Mouse (Mus musculus) lung, embryonic 16.5 days (tissue): ENCODE results near the gene Cmas. TPM values are rescaled to one million over a fixed set of nuclear protein-coding genes. Genes with fewer than 3 reads are reported as not detected.

Experiments used
- ATAC-seq: fragments of 200-750 bp; cut with Nextera tagmentation; 2 replicates; pipeline ENCODE4 v1.8.0; 2017; ENCODE audit warnings: low read depth, mild to moderate bottlenecking, moderate library complexity
- H3K27ac ChIP-seq: fragments of 300-500 bp; sonication (generic); 2 replicates; pipeline ENCODE4 v1.5.1; 2014; ENCODE audit warnings: mild to moderate bottlenecking, control low read depth, low read length
- H3K27me3 ChIP-seq: fragments of 300-500 bp; sonication (generic); 2 replicates; pipeline ENCODE4 v1.6.1; 2014; ENCODE audit warnings: low read depth, low read length, mixed read lengths; ENCODE audit not compliant: control insufficient read depth, insufficient read depth
- H3K36me3 ChIP-seq: fragments of 300-500 bp; sonication (generic); 2 replicates; pipeline ENCODE4 v1.6.1; 2014; ENCODE audit warnings: low read length; ENCODE audit not compliant: control insufficient read depth, insufficient read depth
- H3K4me1 ChIP-seq: fragments of 300-500 bp; sonication (generic); replicated peaks from 2 replicates; pipeline ENCODE4 v1.6.1; 2014; ENCODE audit warnings: low read length, mixed read lengths; ENCODE audit not compliant: control insufficient read depth, insufficient read depth
- H3K4me2 ChIP-seq: fragments of 300-500 bp; sonication (generic); 2 replicates; pipeline ENCODE4 v1.6.1; 2014; ENCODE audit warnings: low read depth, low read length, control low read depth
- H3K4me3 ChIP-seq: fragments of 300-500 bp; sonication (generic); 2 replicates; pipeline ENCODE4 v1.5.1; 2014; ENCODE audit warnings: mild to moderate bottlenecking, low read length, control low read depth
- H3K9ac ChIP-seq: fragments of 300-500 bp; sonication (generic); 2 replicates; pipeline ENCODE4 v1.6.1; 2014; ENCODE audit warnings: low read length, control low read depth
- H3K9me3 ChIP-seq: fragments of 300-500 bp; sonication (generic); 2 replicates; pipeline ENCODE4 v1.6.1; 2016; ENCODE audit warnings: low read length; ENCODE audit not compliant: control insufficient read depth
- WGBS: fragments of 180-500 bp; shearing (Covaris S2); extraction: QIAGEN DNeasy Blood & Tissue Kit; methylation state at CpG from one replicate; pipeline ENCODE4 v1.1.7; 2014; 5-methylcytosine and 5-hydroxymethylcytosine counted together
- polyA plus RNA-seq: library from polyadenylated mRNA; unstranded; fragments of >200 nt; fragmentation: Nextera tagmentation; extraction: Ambion mirVana; gene quantifications from 2 replicates; pipeline ENCODE4 v1.2.1, GENCODE M21; 2015

Gene Cmas
- polyA plus RNA-seq, 1 experiment from 2014 or later: 65.1 TPM

DNA sequence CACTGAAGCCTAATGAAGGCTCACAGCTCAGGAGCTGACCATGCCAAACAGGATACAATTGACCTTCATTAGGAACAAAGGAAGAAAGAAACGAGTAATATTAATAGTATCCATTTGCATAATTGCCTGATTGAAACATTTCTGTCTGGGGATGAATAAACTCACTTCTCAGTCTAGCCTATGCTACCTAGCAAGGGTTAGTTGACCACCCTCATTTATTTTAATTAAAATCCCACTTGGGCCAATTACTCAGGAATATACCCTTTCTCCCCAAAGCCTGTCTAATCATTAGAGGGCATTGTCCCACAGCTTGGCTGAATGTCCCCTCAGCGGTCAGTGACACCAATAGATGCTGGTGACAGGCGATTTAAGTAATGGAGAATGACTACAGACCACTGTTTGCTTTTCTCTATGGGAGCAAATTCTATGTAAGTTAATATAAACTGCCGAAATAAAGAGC, 24.1 kb downstream of the Cmas start:
- no peak for ATAC-seq
- WGBS: 72% methylated on average over 4 of the region's 4 CpGs
- no peak overlapping the region for H3K4me2 ChIP-seq
- no peaks in the 10 kb centered on the region; the same call in 1 of the 2 replicates for H3K36me3 ChIP-seq
- H3K4me1 ChIP-seq: no peaks in the 10 kb centered on the region
- no peaks in the 10 kb centered on the region for H3K27me3 ChIP-seq
- no peaks in the 10 kb centered on the region for H3K9me3 ChIP-seq
- no peak overlapping the region for H3K9ac ChIP-seq
- no peak overlapping the region for H3K27ac ChIP-seq
- H3K4me3 ChIP-seq: no peak overlapping the region

DNA sequence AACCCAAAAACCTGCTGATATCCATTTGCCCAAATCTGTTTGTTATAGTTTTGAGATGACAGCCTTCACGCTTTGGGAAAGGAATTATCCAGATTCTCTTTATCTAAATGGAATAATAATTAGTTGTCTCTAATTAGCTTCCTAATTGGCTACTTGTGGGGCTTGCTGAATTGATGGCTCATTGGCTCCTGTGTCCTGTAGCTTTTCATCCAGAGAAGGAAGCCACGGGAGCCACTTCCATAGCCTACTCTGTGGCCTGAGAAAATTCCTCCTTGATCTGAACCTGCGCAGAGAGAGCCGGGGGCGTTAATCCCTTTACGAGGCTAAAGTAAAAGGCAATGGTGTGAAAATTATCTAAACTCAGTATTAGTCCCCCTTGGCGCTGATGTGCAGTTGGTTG, 24.8 kb downstream of the Cmas start:
- WGBS: 76% methylated on average over 7 of the region's 7 CpGs
- H3K36me3 ChIP-seq: no peaks in the 10 kb centered on the region
- H3K27ac ChIP-seq: no peak overlapping the region
- no peak overlapping the region for H3K4me2 ChIP-seq
- no peaks in the 10 kb centered on the region for H3K9me3 ChIP-seq
- no peak for ATAC-seq
- H3K4me3 ChIP-seq: no peak overlapping the region
- H3K9ac ChIP-seq: no peak overlapping the region
- H3K27me3 ChIP-seq: no peaks in the 10 kb centered on the region
- no peaks in the 10 kb centered on the region for H3K4me1 ChIP-seq

DNA sequence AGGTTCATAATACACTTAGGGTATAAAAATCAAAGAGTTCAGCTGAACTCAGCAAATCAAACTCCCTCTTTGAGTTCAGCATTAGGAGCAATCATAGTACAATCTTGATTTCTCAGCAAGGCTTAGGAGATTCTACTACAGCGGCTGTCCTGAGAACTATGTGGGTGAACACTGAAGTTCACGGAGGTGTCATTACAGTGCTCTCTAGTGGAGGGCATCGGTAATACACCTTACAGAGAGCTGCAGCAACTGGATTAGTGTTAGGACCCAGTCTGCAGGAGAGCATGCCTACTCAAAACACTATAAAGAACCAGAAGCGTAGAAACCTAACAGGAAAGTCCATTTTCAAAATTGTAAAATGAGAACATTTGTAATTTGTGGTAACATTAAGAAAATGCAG, 28.9 kb downstream of the Cmas start:
- WGBS: 43% methylated on average over 4 of the region's 4 CpGs
- Histone ChIP-seq H3K9ac (no peak overlapping the region), H3K4me3 (no peak overlapping the region), H3K9me3 (no peaks in the 10 kb centered on the region), H3K27ac (no peak overlapping the region), H3K4me1 (no peaks in the 10 kb centered on the region), H3K27me3 (no peaks in the 10 kb centered on the region), H3K4me2 (no peak overlapping the region), H3K36me3 (no peaks in the 10 kb centered on the region)
- ATAC-seq: no peak

DNA sequence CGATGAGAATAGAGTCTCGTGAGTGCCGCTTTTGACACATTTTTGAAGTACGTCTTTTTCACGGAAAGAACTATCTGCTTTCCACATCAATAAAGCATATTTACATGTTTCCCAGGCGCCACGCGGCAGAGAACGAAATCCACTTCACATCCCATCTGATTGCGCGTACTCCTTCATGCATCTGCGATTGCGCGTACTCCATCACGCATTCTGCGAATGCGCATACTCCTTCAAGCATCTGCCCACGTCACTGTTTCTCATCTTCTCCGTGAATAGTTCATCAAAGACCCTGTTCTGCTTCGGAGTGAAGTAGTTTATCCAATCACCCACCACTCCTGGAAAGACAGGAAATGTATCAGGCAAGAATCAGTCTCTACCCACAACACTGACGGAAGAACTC, 29.6 kb downstream of the Cmas start:
- H3K9me3 ChIP-seq: no peaks in the 10 kb centered on the region
- no peak overlapping the region for H3K4me3 ChIP-seq
- ATAC-seq: no peak
- no peaks in the 10 kb centered on the region for H3K4me1 ChIP-seq
- H3K9ac ChIP-seq: no peak overlapping the region
- H3K4me2 ChIP-seq: no peak overlapping the region
- 81% methylated on average over 21 of the region's 21 CpGs for WGBS
- H3K27ac ChIP-seq: no peak overlapping the region
- H3K27me3 ChIP-seq: no peaks in the 10 kb centered on the region
- no peaks in the 10 kb centered on the region for H3K36me3 ChIP-seq

DNA sequence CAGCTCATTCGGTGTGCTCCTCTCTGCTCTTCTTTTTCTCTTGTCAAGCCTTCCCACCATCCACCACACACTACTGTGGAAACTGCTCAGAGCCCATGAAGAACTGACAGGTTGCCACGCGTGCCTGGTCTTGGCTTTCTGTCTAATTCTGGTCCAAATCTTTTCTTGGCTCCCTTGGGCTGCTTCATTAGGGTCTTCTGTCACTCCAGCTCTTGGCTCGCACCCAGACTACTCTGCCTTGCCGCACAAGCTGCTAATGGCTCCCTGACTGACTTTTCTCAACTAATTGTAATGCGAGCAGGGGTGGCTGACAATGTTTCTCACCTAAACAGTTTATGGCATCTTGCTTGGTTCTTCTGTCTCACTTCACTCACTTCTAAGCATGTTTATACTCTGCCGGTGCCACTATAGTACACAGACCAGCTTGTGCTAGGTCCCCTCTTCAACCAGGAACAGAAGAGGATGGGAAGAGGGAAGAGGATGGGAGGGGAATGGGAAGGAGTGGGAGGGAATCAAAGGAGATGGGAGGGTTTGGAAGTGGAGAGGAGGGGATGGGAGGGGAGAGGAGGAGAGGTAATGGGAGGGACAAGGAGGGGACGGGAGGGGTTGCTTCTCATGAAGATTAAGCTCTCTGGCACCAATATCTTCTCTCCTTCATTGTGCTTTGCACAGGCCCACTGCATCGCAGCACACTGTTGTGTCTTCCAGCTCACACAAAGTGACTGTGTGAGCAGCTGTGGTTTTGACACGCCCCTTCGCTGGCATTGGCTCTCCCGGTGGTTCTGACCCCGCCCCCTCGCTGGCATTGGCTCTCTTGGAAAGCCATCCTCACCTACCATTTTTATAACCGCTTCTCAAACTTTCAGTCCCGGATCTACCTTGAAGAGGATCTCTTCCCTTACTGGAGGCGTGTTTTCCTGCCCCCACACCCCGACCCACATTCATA, 31.8 kb downstream of the Cmas start:
- no peak overlapping the region for H3K4me3 ChIP-seq
- H3K9ac ChIP-seq: no peak overlapping the region
- no peaks in the 10 kb centered on the region for H3K27me3 ChIP-seq
- ATAC-seq: peak; percentile 43; the same call in 1 of the 2 replicates
- H3K9me3 ChIP-seq: no peaks in the 10 kb centered on the region
- H3K27ac ChIP-seq: no peak overlapping the region
- peaks cover under 1% of the 10 kb centered on the region; the same call in 1 of the 2 replicates for H3K4me1 ChIP-seq
- H3K4me2 ChIP-seq: peak overlapping the region; percentile 35
- 47% methylated on average over 18 of the region's 18 CpGs for WGBS
- H3K36me3 ChIP-seq: no peaks in the 10 kb centered on the region

DNA sequence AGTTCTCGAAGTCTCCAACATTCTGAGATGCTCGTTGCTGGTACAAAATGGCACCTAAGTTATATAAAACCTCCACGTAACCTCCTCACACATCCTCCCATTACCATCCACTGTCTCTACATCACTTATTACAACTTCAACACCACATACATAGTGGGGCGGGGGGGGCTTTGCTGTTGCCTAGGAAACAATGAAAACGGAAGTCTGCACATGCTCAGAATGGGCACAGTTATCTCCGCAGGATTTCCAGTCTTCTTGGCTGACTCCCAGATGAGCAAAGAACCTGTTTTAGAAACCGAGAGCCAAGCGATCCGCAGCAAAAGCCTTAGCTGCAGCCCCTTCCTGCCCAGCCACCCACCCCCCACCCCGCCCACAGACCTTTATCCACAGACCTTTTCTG, 33.2 kb downstream of the Cmas start:
- Histone ChIP-seq H3K4me1 (peaks cover 5% of the 10 kb centered on the region), H3K9me3 (no peaks in the 10 kb centered on the region), H3K27me3 (no peaks in the 10 kb centered on the region), H3K27ac (no peak overlapping the region), H3K36me3 (no peaks in the 10 kb centered on the region), H3K4me2 (no peak overlapping the region), H3K9ac (no peak overlapping the region), H3K4me3 (no peak overlapping the region)
- ATAC-seq: no peak
- WGBS: 91% methylated on average over 10 of the region's 10 CpGs

DNA sequence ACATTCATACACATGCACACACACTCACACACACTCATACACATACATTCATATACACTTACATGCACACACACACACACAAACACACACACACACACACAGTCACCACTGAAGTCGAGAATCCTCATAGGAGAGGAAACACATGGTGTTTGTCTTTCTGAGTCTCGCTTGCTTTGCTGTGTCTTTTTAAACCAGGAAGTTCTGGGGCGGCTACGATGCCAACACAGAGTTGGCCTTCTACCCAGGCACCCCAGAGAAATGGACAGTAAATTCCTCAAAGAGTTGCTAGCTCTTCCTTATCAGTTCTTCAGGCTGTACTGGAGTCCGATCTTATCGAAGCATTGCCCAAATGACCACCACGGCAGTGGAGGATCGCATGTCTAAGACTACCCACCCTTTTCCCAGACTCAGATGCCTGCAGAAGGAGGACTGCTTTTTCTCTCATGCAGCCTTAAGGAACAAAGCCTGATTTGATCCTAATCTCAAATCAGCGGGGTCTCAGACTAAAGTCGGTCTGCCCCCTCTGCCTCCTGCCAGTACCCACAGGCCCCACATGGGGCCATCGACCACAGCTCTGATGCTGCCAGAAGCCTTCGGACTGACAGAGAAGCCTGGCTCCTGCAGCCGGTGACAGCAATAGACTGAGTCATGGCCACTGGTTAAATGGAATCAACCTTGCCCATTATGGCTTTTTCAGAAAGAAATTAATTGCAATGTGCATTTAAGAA, 35.9 kb downstream of the Cmas start:
- H3K27ac ChIP-seq: no peak overlapping the region
- H3K4me3 ChIP-seq: no peak overlapping the region
- peaks cover 5% of the 10 kb centered on the region for H3K4me1 ChIP-seq
- ATAC-seq: no peak
- H3K4me2 ChIP-seq: no peak overlapping the region
- no peaks in the 10 kb centered on the region for H3K36me3 ChIP-seq
- 39% methylated on average over 13 of the region's 13 CpGs for WGBS
- H3K27me3 ChIP-seq: no peaks in the 10 kb centered on the region
- H3K9me3 ChIP-seq: no peaks in the 10 kb centered on the region
- H3K9ac ChIP-seq: no peak overlapping the region

DNA sequence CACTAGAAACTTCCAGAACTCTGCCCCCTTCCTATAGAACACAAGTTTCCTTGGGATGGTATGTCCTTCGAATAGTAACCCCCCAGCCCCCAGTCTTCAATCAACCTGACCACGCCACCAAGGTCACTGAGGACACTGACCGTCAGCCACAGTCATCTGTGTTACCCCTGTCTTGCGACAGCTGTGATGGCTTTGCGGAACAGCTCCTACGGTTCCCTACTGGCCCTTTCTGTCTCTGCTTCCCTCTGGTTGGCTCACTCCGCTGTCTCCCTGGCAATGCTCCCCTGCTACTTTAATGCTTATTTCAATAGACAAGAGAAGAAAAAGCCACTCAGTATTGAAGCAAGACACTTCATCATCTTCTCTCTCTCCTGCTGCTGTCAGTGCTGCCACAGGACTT, 37.0 kb downstream of the Cmas start:
- H3K4me3 ChIP-seq: no peak overlapping the region
- 34% methylated on average over 7 of the region's 7 CpGs for WGBS
- no peak overlapping the region for H3K9ac ChIP-seq
- peaks cover 5% of the 10 kb centered on the region for H3K4me1 ChIP-seq
- H3K27ac ChIP-seq: no peak overlapping the region
- H3K4me2 ChIP-seq: no peak overlapping the region
- no peaks in the 10 kb centered on the region for H3K27me3 ChIP-seq
- no peaks in the 10 kb centered on the region for H3K9me3 ChIP-seq
- no peaks in the 10 kb centered on the region for H3K36me3 ChIP-seq
- 0 out of 2 replicates have a peak, but pooled peaks have one; percentile 26 for ATAC-seq

DNA sequence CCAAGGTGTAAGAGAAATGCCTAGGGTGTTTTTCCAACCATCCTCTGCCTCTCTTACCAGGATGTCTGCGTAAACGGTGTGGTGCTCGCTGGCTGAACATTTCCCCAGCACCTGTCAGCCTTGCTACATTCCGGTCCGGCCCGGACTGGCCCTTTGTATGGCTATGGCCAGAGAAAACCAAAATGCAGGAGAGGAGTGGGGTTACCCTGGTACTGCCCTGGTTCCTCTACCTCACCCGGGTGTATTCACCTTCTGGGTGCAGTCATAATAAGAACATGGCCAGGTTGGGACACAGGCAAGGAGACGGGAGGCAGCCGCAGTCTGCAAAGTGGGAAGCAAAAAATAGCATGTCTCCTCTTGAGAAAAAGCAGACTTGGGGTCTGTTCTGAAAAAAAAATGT, 38.6 kb downstream of the Cmas start:
- no peaks in the 10 kb centered on the region for H3K9me3 ChIP-seq
- 56% methylated on average over 9 of the region's 9 CpGs for WGBS
- no peak overlapping the region for H3K4me2 ChIP-seq
- H3K27me3 ChIP-seq: no peaks in the 10 kb centered on the region
- peaks cover 5% of the 10 kb centered on the region for H3K4me1 ChIP-seq
- ATAC-seq: no peak
- H3K9ac ChIP-seq: no peak overlapping the region
- no peak overlapping the region for H3K27ac ChIP-seq
- no peaks in the 10 kb centered on the region for H3K36me3 ChIP-seq
- no peak overlapping the region for H3K4me3 ChIP-seq
